Mouse (Mus musculus) heart, postnatal 4 days (tissue): Measurements from ENCODE around the gene Dgcr2. TPM values are rescaled to one million over a fixed set of nuclear protein-coding genes. Genes with fewer than 3 reads are reported as not detected.

Experiments used
- DNase-seq: peaks from one replicate; pipeline ENCODE4 v3.0.0; 2021
- total RNA-seq, 2 experiments: library from RNA; stranded (reverse); gene quantifications; 2 replicates each; pipeline ENCODE4 v1.2.3; 2021

Dgcr2 gene
- total RNA-seq, 2 experiments from 2014 or later = 53.5 to 54.8 TPM

GRCm38 (mm10) chr16:17848431-17848830 is 49.9 kb downstream of the Dgcr2 start:
- DNase-seq = no peak

GRCm38 (mm10) chr16:17843701-17844365 is 54.5 kb downstream of the Dgcr2 start:
- no peak for DNase-seq

- DNase-seq = no peak
Measured at GRCm38 (mm10) chr16:17842437-17842836, 55.9 kb downstream of the Dgcr2 start.

- DNase-seq = no peak
Measured at GRCm38 (mm10) chr16:17839976-17840375, 58.4 kb downstream of the Dgcr2 start.

- no peak for DNase-seq
Measured at GRCm38 (mm10) chr16:17838051-17838450, 60.3 kb downstream of the Dgcr2 start, which contains the start of gene Car15. Gene Car15, minus strand, starts transcription at chr16:17838364.

- no peak for DNase-seq
Measured at GRCm38 (mm10) chr16:17835481-17835880, 62.9 kb downstream of the Dgcr2 start.

GRCm38 (mm10) chr16:17834543-17834942 is 63.8 kb downstream of the Dgcr2 start:
- DNase-seq = no peak

- DNase-seq = no peak
Measured at GRCm38 (mm10) chr16:17833681-17834399, 64.5 kb downstream of the Dgcr2 start.

GRCm38 (mm10) chr16:17833321-17833680 is 65.1 kb downstream of the Dgcr2 start:
- DNase-seq = no peak

- no peak for DNase-seq
Measured at GRCm38 (mm10) chr16:17832821-17833220, 65.5 kb downstream of the Dgcr2 start, which contains the start of gene B830017H08Rik. Gene B830017H08Rik, plus strand, starts transcription at chr16:17833121.

GRCm38 (mm10) chr16:17831781-17832180 is 66.6 kb downstream of the Dgcr2 start:
- no peak for DNase-seq

GRCm38 (mm10) chr16:17830385-17831178 is 67.8 kb downstream of the Dgcr2 start:
- DNase-seq = no peak

GRCm38 (mm10) chr16:17828867-17829266 is 69.5 kb downstream of the Dgcr2 start:
- DNase-seq = no peak

- no peak for DNase-seq
Measured at GRCm38 (mm10) chr16:17828229-17828628, 70.1 kb downstream of the Dgcr2 start.

- no peak for DNase-seq
Measured at GRCm38 (mm10) chr16:17826500-17826899, 71.9 kb downstream of the Dgcr2 start.

GRCm38 (mm10) chr16:17816528-17816927 is 81.8 kb downstream of the Dgcr2 start:
- no peak for DNase-seq

- DNase-seq = peak; percentile 68
Measured at GRCm38 (mm10) chr16:17815411-17816402, 82.7 kb downstream of the Dgcr2 start.

GRCm38 (mm10) chr16:17813173-17813572 is 85.2 kb downstream of the Dgcr2 start:
- DNase-seq = no peak

- DNase-seq = peak; percentile 56
Measured at GRCm38 (mm10) chr16:17812120-17812519, 86.2 kb downstream of the Dgcr2 start.

- peak; percentile 78 for DNase-seq
Measured at GRCm38 (mm10) chr16:17809711-17810110, 88.7 kb downstream of the Dgcr2 start.

- no peak for DNase-seq
Measured at GRCm38 (mm10) chr16:17809125-17809524, 89.2 kb downstream of the Dgcr2 start.
